Comparison of ENCODE assay signal across 17 mouse cellular contexts in the genomic region with DNA sequence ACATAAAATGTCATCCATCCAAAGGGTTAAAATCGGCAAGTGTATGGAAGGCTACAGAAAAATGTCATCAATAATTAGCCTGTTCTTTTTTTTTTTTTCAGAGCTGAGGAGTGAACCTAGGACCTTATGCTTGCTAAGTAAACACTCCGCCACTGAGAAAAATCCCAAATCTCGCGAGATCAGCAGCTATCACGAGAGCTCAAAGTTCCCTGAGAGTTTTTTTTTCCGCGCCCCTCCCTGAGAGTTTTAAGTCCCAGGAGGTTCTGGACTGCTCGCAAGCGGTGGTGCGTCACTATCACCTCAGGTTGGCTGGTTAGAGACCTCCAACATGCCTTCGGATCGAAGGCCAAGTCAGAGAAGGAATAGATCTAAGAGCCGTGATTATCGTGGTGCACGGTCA. TPM values are rescaled to one million over a fixed set of nuclear protein-coding genes. Genes with fewer than 3 reads are reported as not detected.
"Had no signal": no experiment of that assay in that cellular context is flagged by ENCODE, and none has a peak within 500 bp of the region (broad histone marks: within the 10 kb centered on the region; RNA-seq: fewer than 3 reads in every experiment).

A gene (plus strand): TSS at position 234 of the 400 bp plus-strand sequence.

- H3K4me2 ChIP-seq: limb, embryonic 13.5 days; liver, embryonic 11.5 days; lung, embryonic 14.5 days; midbrain, embryonic 12.5 days; neural tube, embryonic 13.5 days had no signal

- H3K9ac ChIP-seq: limb, embryonic 13.5 days; lung, embryonic 14.5 days; midbrain, embryonic 12.5 days; neural tube, embryonic 13.5 days had no signal

- DNase-seq: kidney, adult 18-20 months; kidney, postnatal 10 days; kidney, postnatal 4 days; left cerebral cortex, postnatal 4 days; lung, embryonic 14.5 days; lung, postnatal 10 days; retina, postnatal 1 day; right cerebral cortex, postnatal 14 days had no signal

- H3K36me3 ChIP-seq: limb, embryonic 13.5 days; midbrain, embryonic 12.5 days; neural tube, embryonic 13.5 days had no signal

- ATAC-seq: midbrain, embryonic 16.5 days had no signal

- H3K4me3 ChIP-seq: layer of hippocampus, adult 2 months; limb, embryonic 13.5 days; midbrain, embryonic 12.5 days; neural tube, embryonic 13.5 days had no signal

- H3K9me3 ChIP-seq: limb, embryonic 13.5 days; neural tube, embryonic 13.5 days had no signal

- H3K27me3 ChIP-seq: limb, embryonic 13.5 days; midbrain, embryonic 12.5 days; neural tube, embryonic 13.5 days had no signal

- H3K27ac ChIP-seq: layer of hippocampus, adult 2 months; limb, embryonic 13.5 days; midbrain, embryonic 12.5 days; neural tube, embryonic 13.5 days had no signal

- H3K4me1 ChIP-seq: limb, embryonic 13.5 days; midbrain, embryonic 12.5 days; neural tube, embryonic 13.5 days had no signal

RNA-seq across cellular contexts. Expression of the gene that starts here (rescaled TPM):
- total RNA-seq: layer of hippocampus, adult 2 months; left cerebral cortex, postnatal 4 days; megakaryocyte-erythroid progenitor cell, adult 5-6 weeks had no signal
- polyA plus RNA-seq: kidney, embryonic 14.5 days; limb, embryonic 13.5 days; lung, embryonic 14.5 days; midbrain, embryonic 16.5 days; neural tube, embryonic 13.5 days; stomach, embryonic 14.5 days had no signal
